Mouse (Mus musculus) testis, adult 2 months (tissue): ENCODE measurements around the gene Olfr860.

Source experiments
- CTCF ChIP-seq: fragments of 200-500 bp; IDR thresholded peaks from 2 replicates; pipeline ENCODE4 v1.5.1; 2012; ENCODE audit warnings: low read depth, mild to moderate bottlenecking, inconsistent platforms, low read length, moderate library complexity; ENCODE audit not compliant: control insufficient read depth, insufficient read depth, insufficient replicate concordance
- POLR2A ChIP-seq: fragments of 200-500 bp; IDR thresholded peaks from 2 replicates; pipeline ENCODE4 v1.6.1; 2012; ENCODE audit warnings: low read depth, mild to moderate bottlenecking, inconsistent platforms, low read length, moderate library complexity; ENCODE audit not compliant: control insufficient read depth

GRCm38 (mm10) chr9:19803000-19803399 lies 46.5 kb downstream of the Olfr860 start:
- TF ChIP-seq CTCF: no peak
- TF ChIP-seq POLR2A: no peak
